In genomic region chr9:84594724-84595123, GRCm38 (mm10) we compare ENCODE assay signal across 20 mouse cellular contexts.
DNase-seq lines count a peak whose midpoint lies in the region; ATAC-seq and TF ChIP-seq lines count a peak whose summit lies in the region.
"Had no signal": no experiment of that assay in that cellular context is flagged by ENCODE, and none has a peak within 500 bp of the region (broad histone marks: within the 10 kb centered on the region; RNA-seq: fewer than 3 reads in every experiment).

No protein-coding gene starts in this region.

- no peak for ATAC-seq in kidney, postnatal 0 days (replicated peaks; ENCODE audit: low FRiP score, low read depth)
- no peak for ATAC-seq in kidney, embryonic 16.5 days (ENCODE audit: low FRiP score, low TSS enrichment)
- no peak for ATAC-seq in liver, embryonic 12.5 days
- ATAC-seq: forebrain, embryonic 16.5 days had no signal

- no peak overlapping the region for H3K27ac ChIP-seq in kidney, postnatal 0 days
- no peak overlapping the region for H3K27ac ChIP-seq in kidney, embryonic 16.5 days (ENCODE audit: low read length)
- H3K27ac ChIP-seq in liver, adult 2 months (replicated peaks; ENCODE audit: insufficient read depth, low read depth, low read length): no peak overlapping the region
- H3K27ac ChIP-seq in liver, embryonic 12.5 days: no peak overlapping the region
- H3K27ac ChIP-seq: embryonic facial prominence, embryonic 12.5 days; forebrain, embryonic 12.5 days; heart, adult 2 months; heart, embryonic 15.5 days; hindbrain, embryonic 13.5 days had no signal

- H3K9ac ChIP-seq in kidney, postnatal 0 days (ENCODE audit: low read depth, low read length): no peak overlapping the region
- no peak overlapping the region for H3K9ac ChIP-seq in kidney, embryonic 16.5 days (replicated peaks; ENCODE audit: low read length)
- H3K9ac ChIP-seq in liver, adult 2 months (ENCODE audit: low read depth, low read length): no peak overlapping the region
- no peak overlapping the region for H3K9ac ChIP-seq in liver, embryonic 12.5 days
- H3K9ac ChIP-seq: embryonic facial prominence, embryonic 12.5 days; forebrain, embryonic 12.5 days; heart, embryonic 15.5 days; hindbrain, embryonic 13.5 days had no signal

- no peaks in the 10 kb centered on the region for H3K9me3 ChIP-seq in kidney, postnatal 0 days (replicated peaks; ENCODE audit: low read length)
- H3K9me3 ChIP-seq in kidney, embryonic 16.5 days (ENCODE audit: low read length): no peaks in the 10 kb centered on the region
- H3K9me3 ChIP-seq in liver, embryonic 12.5 days (replicated peaks): no peaks in the 10 kb centered on the region
- H3K9me3 ChIP-seq: embryonic facial prominence, embryonic 12.5 days; forebrain, embryonic 12.5 days; heart, embryonic 15.5 days; hindbrain, embryonic 13.5 days had no signal

- H3K27me3 ChIP-seq in kidney, postnatal 0 days (ENCODE audit: insufficient read depth, low read length): no peaks in the 10 kb centered on the region
- no peaks in the 10 kb centered on the region for H3K27me3 ChIP-seq in kidney, embryonic 16.5 days (ENCODE audit: insufficient read depth, low read length)
- no peaks in the 10 kb centered on the region for H3K27me3 ChIP-seq in liver, adult 2 months (ENCODE audit: control insufficient read depth, insufficient read depth, low read length)
- no peaks in the 10 kb centered on the region for H3K27me3 ChIP-seq in liver, embryonic 12.5 days (replicated peaks)
- H3K27me3 ChIP-seq: embryonic facial prominence, embryonic 12.5 days; forebrain, embryonic 12.5 days; heart, embryonic 15.5 days; hindbrain, embryonic 13.5 days had no signal

- TF ChIP-seq CTCF in kidney, postnatal 0 days (IDR thresholded peaks at IDR 0.05; ENCODE audit: low read depth): no peak
- TF ChIP-seq CTCF in liver, adult 2 months (IDR thresholded peaks at IDR 0.05; ENCODE audit: low read depth, low read length): no peak

- no peaks in the 10 kb centered on the region for H3K4me1 ChIP-seq in kidney, postnatal 0 days (replicated peaks; ENCODE audit: insufficient read depth, low read length)
- no peaks in the 10 kb centered on the region for H3K4me1 ChIP-seq in kidney, embryonic 16.5 days (ENCODE audit: insufficient read depth, low read length)
- no peaks in the 10 kb centered on the region for H3K4me1 ChIP-seq in liver, adult 2 months (ENCODE audit: control insufficient read depth, insufficient read depth, low read length)
- no peaks in the 10 kb centered on the region for H3K4me1 ChIP-seq in liver, embryonic 12.5 days
- H3K4me1 ChIP-seq: embryonic facial prominence, embryonic 12.5 days; forebrain, embryonic 12.5 days; heart, embryonic 15.5 days; hindbrain, embryonic 13.5 days had no signal

- H3K4me2 ChIP-seq in kidney, postnatal 0 days (ENCODE audit: low read length): no peak overlapping the region
- no peak overlapping the region for H3K4me2 ChIP-seq in kidney, embryonic 16.5 days (replicated peaks; ENCODE audit: low read depth, low read length)
- no peak overlapping the region for H3K4me2 ChIP-seq in liver, embryonic 12.5 days
- H3K4me2 ChIP-seq: embryonic facial prominence, embryonic 12.5 days; forebrain, embryonic 12.5 days; heart, embryonic 11.5 days; heart, embryonic 15.5 days; hindbrain, embryonic 13.5 days had no signal

- no peaks in the 10 kb centered on the region for H3K36me3 ChIP-seq in kidney, postnatal 0 days (ENCODE audit: insufficient read depth, low read length)
- no peaks in the 10 kb centered on the region for H3K36me3 ChIP-seq in kidney, embryonic 16.5 days (ENCODE audit: insufficient read depth, low read length)
- H3K36me3 ChIP-seq in liver, adult 2 months (ENCODE audit: control insufficient read depth, insufficient read depth, low read length): no peaks in the 10 kb centered on the region
- no peaks in the 10 kb centered on the region for H3K36me3 ChIP-seq in liver, embryonic 12.5 days
- H3K36me3 ChIP-seq: embryonic facial prominence, embryonic 12.5 days; forebrain, embryonic 12.5 days; heart, embryonic 15.5 days; hindbrain, embryonic 13.5 days had no signal

- H3K79me2 ChIP-seq in liver, adult 2 months (ENCODE audit: control insufficient read depth, insufficient read depth, low read length): no peaks in the 10 kb centered on the region

- no peak for TF ChIP-seq POLR2A in liver, adult 2 months (IDR thresholded peaks at IDR 0.05; ENCODE audit: extremely low read depth, insufficient read depth, low read length)

- peak; percentile 24 for DNase-seq in kidney, postnatal 0 days (ENCODE audit: low spot score)
- DNase-seq in liver, adult 2 months (ENCODE audit: extremely low read depth, low read depth, low spot score): peak; percentile 38
- peak; percentile 20 for DNase-seq in skeletal muscle tissue, adult 2 months (ENCODE audit: low read depth, low spot score)
- no peak for DNase-seq in urinary bladder, postnatal 4 days (ENCODE audit: low spot score in 2 of 2)
- DNase-seq: adrenal gland, postnatal 10 days; cerebellum, adult 11 months; cerebellum, adult 8-10 months; cerebellum, postnatal 14 days; embryo, embryonic 11 days; gastrocnemius, postnatal 14 days; heart, adult 2 months; heart, postnatal 14 days had no signal

- no peak overlapping the region for H3K4me3 ChIP-seq in kidney, postnatal 0 days (replicated peaks; ENCODE audit: low read depth, low read length)
- no peak overlapping the region for H3K4me3 ChIP-seq in kidney, embryonic 16.5 days (ENCODE audit: low read length)
- H3K4me3 ChIP-seq in liver, adult 2 months (ENCODE audit: insufficient read depth, low read depth, low read length): no peak overlapping the region
- H3K4me3 ChIP-seq in liver, embryonic 12.5 days: no peak overlapping the region
- H3K4me3 ChIP-seq: embryonic facial prominence, embryonic 12.5 days; forebrain, embryonic 12.5 days; heart, adult 2 months; heart, embryonic 15.5 days; hindbrain, embryonic 13.5 days had no signal

- WGBS in kidney, postnatal 0 days: 28% methylated on average over 2 of the region's 2 CpGs
- WGBS in kidney, embryonic 16.5 days: 46% methylated on average over 2 of the region's 2 CpGs
- WGBS in liver, adult 2 months: 83% methylated on average over 2 of the region's 2 CpGs
- 54% methylated on average over 2 of the region's 2 CpGs for WGBS in liver, embryonic 12.5 days (ENCODE audit: insufficient replicate concordance)

Comparison
In these comparisons a context has a peak if more than half of its experiments do, and no peak if none do; other contexts are left out.
1. DNase-seq: peak in kidney, postnatal 0 days (single experiment), liver, adult 2 months (single experiment) and skeletal muscle tissue, adult 2 months (single experiment); none in urinary bladder, postnatal 4 days (0 of 2).